Mouse (Mus musculus): ENCODE measurements around the gene Tln2.

DNA sequence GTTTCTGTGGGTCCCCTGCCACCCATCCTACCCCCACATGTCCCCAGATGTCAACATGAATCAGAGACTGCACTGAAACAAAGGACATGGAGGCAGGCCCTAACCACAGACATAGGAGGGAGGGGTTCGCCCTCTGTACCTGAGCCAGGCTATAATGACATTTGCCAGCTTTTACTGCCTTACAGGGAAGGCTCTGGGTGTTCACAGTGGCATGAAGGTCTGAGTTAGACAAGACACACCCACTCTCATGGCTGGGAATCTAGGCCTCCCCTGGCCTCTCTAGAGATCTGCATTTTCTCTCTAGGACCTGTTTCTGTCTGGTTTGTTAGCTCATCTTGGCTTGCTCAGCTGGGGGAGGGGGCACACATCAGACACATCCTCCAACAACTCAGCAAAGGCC is 380.8 kb downstream of the Tln2 start:
- TF ChIP-seq CTCF (IDR thresholded peaks at IDR 0.05; ENCODE audit: extremely low read depth, insufficient read depth, insufficient read length, insufficient replicate concordance) (no peak), POLR2A (IDR thresholded peaks at IDR 0.05; ENCODE audit: low read depth, low read length) (no peak)

All from spleen, adult 2 months (tissue).